Mouse (Mus musculus) CH12.LX (cell line): ENCODE measurements at regions not wholly inside any gene's neighbourhood (a gene's known extent, or its start where the extent isn't known, plus 50 kb on each side); places are given as distances from the start of the nearest gene placed in this dataset.

Experiments
- BHLHE40 ChIP-seq: IDR thresholded peaks from 2 replicates; pipeline ENCODE4 v1.6.1; 2011; ENCODE audit warnings: mild to moderate bottlenecking, low read depth, low read length, improper control_type of control experiment
- CTCF ChIP-seq, 2 experiments: IDR thresholded peaks in 1 of 2; conservative IDR thresholded peaks in 1 of 2; 2 replicates each; pipeline ENCODE4 v1.5.1; 2011 to 2012; ENCODE audit warnings: low read depth in 2 of 2, low read length in 2 of 2, improper control_type of control experiment in 1 of 2, inconsistent platforms in 1 of 2, mild to moderate bottlenecking in 1 of 2, moderate library complexity in 1 of 2
- KAT2A ChIP-seq: IDR thresholded peaks from 2 replicates; pipeline ENCODE4 v1.6.1; 2012; ENCODE audit warnings: low read length, improper control_type of control experiment, inconsistent platforms; ENCODE audit not compliant: insufficient replicate concordance
- NELFE ChIP-seq: IDR thresholded peaks from 2 replicates; pipeline ENCODE4 v1.6.1; 2011; ENCODE audit warnings: low read depth, low read length, improper control_type of control experiment
- POLR2A ChIP-seq: IDR thresholded peaks from 2 replicates; pipeline ENCODE4 v1.6.1; 2011; ENCODE audit warnings: low read depth, mild to moderate bottlenecking, improper control_type of control experiment, low read length
- TBP ChIP-seq: conservative IDR thresholded peaks from 2 replicates; pipeline ENCODE4 v1.6.1; 2011; ENCODE audit warnings: low read depth, low read length, improper control_type of control experiment
- USF2 ChIP-seq: conservative IDR thresholded peaks from 2 replicates; pipeline ENCODE4 v1.6.1; 2011; ENCODE audit warnings: low read depth, low read length, improper control_type of control experiment

DNA sequence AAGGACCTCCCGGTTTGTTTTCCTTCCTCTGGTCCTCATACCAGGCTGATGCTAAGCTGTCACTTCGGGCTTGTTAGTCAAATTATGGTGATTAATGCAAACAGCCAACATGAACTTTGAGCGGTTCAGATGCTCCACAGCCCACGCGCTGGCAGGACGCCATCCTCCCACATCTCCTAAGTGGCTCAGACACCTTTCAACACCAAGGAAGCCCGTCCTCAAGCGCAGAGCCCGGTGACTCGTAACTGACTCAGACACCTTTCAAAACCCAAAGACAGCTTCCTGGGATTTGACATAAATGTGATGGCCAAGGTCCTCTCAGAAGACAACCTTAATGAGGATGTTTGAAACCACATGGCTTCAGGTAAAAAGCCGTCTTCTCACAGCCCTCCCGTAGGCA is 121.7 kb upstream of the Cmc1 start:
- TF ChIP-seq KAT2A (no peak), USF2 (no peak), CTCF (conservative IDR thresholded peaks at IDR 0.05 in 1 of 2, IDR thresholded peaks at IDR 0.05 in 1 of 2; ENCODE audit: low read depth in 2 of 2, low read length in 2 of 2) (no peak), POLR2A (no peak), NELFE (no peak), TBP (no peak), BHLHE40 (no peak)
